Mouse (Mus musculus): Measurements from ENCODE around the gene Fbxo24. TPM values are rescaled to one million over a fixed set of nuclear protein-coding genes. Genes with fewer than 3 reads are reported as not detected.

The Fbxo24 gene
- polyA plus RNA-seq, 2 experiments from 2014 or later = 0.46 to 0.49 TPM

Other genes starting within 250 kb of the Fbxo24 start
- under 1 TPM; 0.27 to 0.39 TPM for gene Zan, start 151.9 kb downstream of the Fbxo24 start, polyA plus RNA-seq (2017; shearing (Covaris generic))
- gene Pop7, start 126.5 kb downstream of the Fbxo24 start, polyA plus RNA-seq (2017; shearing (Covaris generic)) = 10 to 100 TPM; 44.2 to 57.4 TPM
- 10 to 100 TPM; 35.6 to 36.1 TPM for gene Gigyf1, start 110.5 kb downstream of the Fbxo24 start, polyA plus RNA-seq (2017; shearing (Covaris generic))
- not detected for gene Epo, start 95.8 kb downstream of the Fbxo24 start, polyA plus RNA-seq (2017; shearing (Covaris generic))
- 10 to 100 TPM; 36.8 to 66.7 TPM for gene Gnb2, start 95.5 kb downstream of the Fbxo24 start, polyA plus RNA-seq (2017; shearing (Covaris generic))
- not detected for gene Actl6b, start 75.5 kb downstream of the Fbxo24 start, polyA plus RNA-seq (2017; shearing (Covaris generic))
- 1 to 10 TPM in 1 of 2 experiments, not detected in 1; 1.6 TPM for gene Tfr2, start 59.2 kb downstream of the Fbxo24 start, polyA plus RNA-seq (2017; shearing (Covaris generic))
- gene Mospd3, start 27.9 kb downstream of the Fbxo24 start, polyA plus RNA-seq (2017; shearing (Covaris generic)) = 10 to 100 TPM; 27.3 to 28.8 TPM
- 1 to 10 TPM in 1 of 2 experiments, not detected in 1; 1.4 TPM for gene Pcolce, start 15.2 kb downstream of the Fbxo24 start, polyA plus RNA-seq (2017; shearing (Covaris generic))
- gene Lrch4, start 119 bp upstream of the Fbxo24 start, polyA plus RNA-seq (2017; shearing (Covaris generic)) = 10 to 100 TPM; 46.5 to 81.2 TPM
- 10 to 100 TPM; 11.5 to 15.5 TPM for gene Gm20605, start 173 bp upstream of the Fbxo24 start, polyA plus RNA-seq (2017; shearing (Covaris generic))
- gene Sap25, start 12.3 kb upstream of the Fbxo24 start, polyA plus RNA-seq (2017; shearing (Covaris generic)) = 10 to 100 TPM; 43.0 to 46.6 TPM
- gene Irs3, start 16.7 kb upstream of the Fbxo24 start, polyA plus RNA-seq (2017; shearing (Covaris generic)) = not detected
- gene Agfg2, start 55.7 kb upstream of the Fbxo24 start, polyA plus RNA-seq (2017; shearing (Covaris generic)) = 10 to 100 TPM; 14.3 to 15.7 TPM
- under 1 TPM in 1 of 2 experiments, not detected in 1; 0.11 TPM for gene Nyap1, start 112.6 kb upstream of the Fbxo24 start, polyA plus RNA-seq (2017; shearing (Covaris generic))
- gene Tsc22d4, start 116.7 kb upstream of the Fbxo24 start, polyA plus RNA-seq (2017; shearing (Covaris generic)) = 10 to 100 TPM; 49.6 to 62.4 TPM
- 1 to 10 TPM; 6.9 to 7.0 TPM for gene Ppp1r35, start 149.8 kb upstream of the Fbxo24 start, polyA plus RNA-seq (2017; shearing (Covaris generic))
- gene Mepce, start 158.7 kb upstream of the Fbxo24 start, polyA plus RNA-seq (2017; shearing (Covaris generic)) = 10 to 100 TPM; 27.5 to 32.3 TPM
- gene Zcwpw1, start 158.8 kb upstream of the Fbxo24 start, polyA plus RNA-seq (2017; shearing (Covaris generic)) = 10 to 100 TPM; 15.2 to 24.8 TPM
- gene Pilra, start 207.3 kb upstream of the Fbxo24 start, polyA plus RNA-seq (2017; shearing (Covaris generic)) = under 1 TPM in 1 of 2 experiments, not detected in 1; 0.51 TPM
- under 1 TPM in 1 of 2 experiments, not detected in 1; 0.58 TPM for gene Pilrb1, start 229.1 kb upstream of the Fbxo24 start, polyA plus RNA-seq (2017; shearing (Covaris generic))
- 1 to 10 TPM in 1 of 2 experiments, not detected in 1; 1.9 TPM for gene Pilrb2, start 242.8 kb upstream of the Fbxo24 start, polyA plus RNA-seq (2017; shearing (Covaris generic))

All from CD4-positive, CD25-positive, alpha-beta regulatory T cell, adult 4 months (primary cell).